Mouse (Mus musculus) lung, postnatal 0 days (tissue): ENCODE results near the gene Galnt16. TPM values are rescaled to one million over a fixed set of nuclear protein-coding genes. Genes with fewer than 3 reads are reported as not detected.

ENCODE experiments used
- ATAC-seq: fragments of 200-750 bp; cut with Nextera tagmentation; 2 replicates; pipeline ENCODE4 v1.8.0; 2017; ENCODE audit warnings: moderate library complexity
- DNase-seq: peaks from one replicate; pipeline ENCODE4 v3.0.0-alpha.2; 2016; ENCODE audit warnings: low spot score
- H3K27ac ChIP-seq: fragments of 300-500 bp; sonication (generic); 2 replicates; pipeline ENCODE4 v1.5.1; 2014; ENCODE audit warnings: antibody characterized with exemption, mild to moderate bottlenecking, low read length, mixed read lengths
- H3K27me3 ChIP-seq: fragments of 300-500 bp; sonication (generic); replicated peaks from 2 replicates; pipeline ENCODE4 v1.6.1; 2014; ENCODE audit warnings: low read length, mixed read lengths; ENCODE audit not compliant: insufficient read depth
- H3K36me3 ChIP-seq: fragments of 300-500 bp; sonication (generic); 2 replicates; pipeline ENCODE4 v1.6.1; 2014; ENCODE audit warnings: low read length, mixed read lengths; ENCODE audit not compliant: insufficient read depth
- H3K4me1 ChIP-seq: fragments of 300-500 bp; sonication (generic); 2 replicates; pipeline ENCODE4 v1.6.1; 2014; ENCODE audit warnings: antibody characterized with exemption, low read depth, low read length, mixed read lengths; ENCODE audit not compliant: insufficient read depth
- H3K4me2 ChIP-seq: fragments of 300-500 bp; sonication (generic); replicated peaks from 2 replicates; pipeline ENCODE4 v1.6.1; 2014; ENCODE audit warnings: low read depth, mild to moderate bottlenecking, low read length, moderate library complexity, mixed read lengths
- H3K4me3 ChIP-seq: fragments of 300-500 bp; sonication (generic); 2 replicates; pipeline ENCODE4 v1.5.1; 2014; ENCODE audit warnings: low read depth, low read length
- H3K9ac ChIP-seq: fragments of 300-500 bp; sonication (generic); replicated peaks from 2 replicates; pipeline ENCODE4 v1.6.1; 2014; ENCODE audit warnings: low read depth, mild to moderate bottlenecking
- H3K9me3 ChIP-seq: fragments of 300-500 bp; sonication (generic); 2 replicates; pipeline ENCODE4 v1.6.1; 2016; ENCODE audit warnings: low read length, mixed read lengths
- CTCF ChIP-seq: IDR thresholded peaks from 2 replicates; pipeline ENCODE4 v1.5.1; 2016; ENCODE audit warnings: antibody characterized with exemption, mild to moderate bottlenecking
- EP300 ChIP-seq: IDR thresholded peaks from 2 replicates; pipeline ENCODE4 v1.6.1; 2016; ENCODE audit warnings: antibody characterized with exemption, mild to moderate bottlenecking, control low read depth
- WGBS: fragments of 180-500 bp; shearing (Covaris S2); extraction: QIAGEN DNeasy Blood & Tissue Kit; methylation state at CpG from one replicate; pipeline ENCODE4 v1.1.7; 2014; 5-methylcytosine and 5-hydroxymethylcytosine counted together
- polyA plus RNA-seq: library from polyadenylated mRNA; unstranded; fragments of >200 nt; fragmentation: Nextera tagmentation; extraction: Ambion mirVana; gene quantifications from 2 replicates; pipeline ENCODE4 v1.2.1, GENCODE M21; 2015

The Galnt16 gene
- polyA plus RNA-seq, 1 experiment from 2014 or later: 5.6 TPM

- H3K4me3 ChIP-seq: no peak overlapping the region
- ATAC-seq: no peak
Measured at GRCm38 (mm10) chr12:80495691-80496090, 22.4 kb upstream of the Galnt16 start.

DNA sequence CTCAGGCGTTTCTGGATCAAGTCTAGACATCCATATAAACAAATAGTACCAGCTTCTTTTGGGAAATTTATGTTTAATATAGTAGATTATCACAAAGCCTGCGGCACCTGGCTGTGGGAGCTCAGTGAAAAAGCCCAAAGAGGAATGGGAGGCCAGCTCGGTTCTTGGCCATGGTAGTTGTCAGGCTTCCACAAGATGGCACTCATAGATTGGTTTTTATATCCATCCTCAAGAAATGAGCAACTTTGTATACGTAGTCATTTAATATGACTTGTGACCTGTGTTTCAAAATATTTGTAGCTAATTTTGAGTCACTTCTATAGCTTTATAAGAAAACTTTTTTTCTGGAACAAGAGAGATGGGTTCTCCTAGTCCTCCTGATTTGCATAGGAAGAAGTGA, 19.7 kb upstream of the Galnt16 start:
- Histone ChIP-seq H3K36me3 (no peaks in the 10 kb centered on the region), H3K4me3 (no peak overlapping the region), H3K27me3 (no peaks in the 10 kb centered on the region), H3K9ac (no peak overlapping the region), H3K27ac (no peak overlapping the region), H3K9me3 (no peaks in the 10 kb centered on the region), H3K4me2 (no peak overlapping the region), H3K4me1 (no peaks in the 10 kb centered on the region)
- 54% methylated on average over 4 of the region's 4 CpGs for WGBS
- ATAC-seq (no peak), DNase-seq (peak; percentile 71)
- peak; percentile 60 for TF ChIP-seq CTCF
- TF ChIP-seq EP300: no peak

More at GRCm38 (mm10) chr12:80495691-80496090, 22.4 kb upstream of the Galnt16 start:
- WGBS: 57% methylated on average over 1 of the region's 1 CpGs
- H3K27ac ChIP-seq: no peak overlapping the region
- no peak for TF ChIP-seq CTCF
- TF ChIP-seq EP300: no peak
- H3K9me3 ChIP-seq: no peaks in the 10 kb centered on the region
- no peak for DNase-seq
- no peaks in the 10 kb centered on the region for H3K27me3 ChIP-seq
- H3K4me1 ChIP-seq: no peaks in the 10 kb centered on the region
- no peak overlapping the region for H3K4me2 ChIP-seq
- peaks cover 7% of the 10 kb centered on the region; the same call in 1 of the 2 replicates for H3K36me3 ChIP-seq
- H3K9ac ChIP-seq: no peak overlapping the region

- H3K9me3 ChIP-seq: no peaks in the 10 kb centered on the region
- no peak overlapping the region for H3K4me3 ChIP-seq
- H3K27me3 ChIP-seq: no peaks in the 10 kb centered on the region
- DNase-seq: no peak
- ATAC-seq: no peak
- H3K36me3 ChIP-seq: no peaks in the 10 kb centered on the region
- H3K4me1 ChIP-seq: no peaks in the 10 kb centered on the region
- H3K27ac ChIP-seq: no peak overlapping the region
- TF ChIP-seq CTCF (no peak), EP300 (no peak)
- 42% methylated on average over 1 of the region's 1 CpGs for WGBS
- H3K4me2 ChIP-seq: no peak overlapping the region
- no peak overlapping the region for H3K9ac ChIP-seq
Measured at GRCm38 (mm10) chr12:80500506-80500905, 17.6 kb upstream of the Galnt16 start.

GRCm38 (mm10) chr12:80504718-80505117, 13.4 kb upstream of the Galnt16 start:
- 60% methylated on average over 5 of the region's 5 CpGs for WGBS
- H3K27ac ChIP-seq: no peak overlapping the region
- no peaks in the 10 kb centered on the region for H3K27me3 ChIP-seq
- H3K36me3 ChIP-seq: no peaks in the 10 kb centered on the region
- no peaks in the 10 kb centered on the region for H3K9me3 ChIP-seq
- H3K9ac ChIP-seq: no peak overlapping the region
- DNase-seq: peak; percentile 75
- ATAC-seq: peak; percentile 62
- no peak overlapping the region for H3K4me2 ChIP-seq
- no peaks in the 10 kb centered on the region for H3K4me1 ChIP-seq
- no peak overlapping the region for H3K4me3 ChIP-seq
- TF ChIP-seq CTCF (no peak), EP300 (no peak)

GRCm38 (mm10) chr12:80507041-80507745, 10.9 kb upstream of the Galnt16 start:
- Histone ChIP-seq H3K36me3 (no peaks in the 10 kb centered on the region), H3K27ac (no peak overlapping the region), H3K4me2 (no peak overlapping the region), H3K4me1 (no peaks in the 10 kb centered on the region), H3K9ac (no peak overlapping the region), H3K27me3 (no peaks in the 10 kb centered on the region), H3K4me3 (no peak overlapping the region), H3K9me3 (no peaks in the 10 kb centered on the region)
- 47% methylated on average over 14 of the region's 14 CpGs for WGBS
- TF ChIP-seq CTCF (no peak), EP300 (no peak)
- DNase-seq (peak; percentile 32), ATAC-seq (no peak; the same call in 1 of the 2 replicates)

DNA sequence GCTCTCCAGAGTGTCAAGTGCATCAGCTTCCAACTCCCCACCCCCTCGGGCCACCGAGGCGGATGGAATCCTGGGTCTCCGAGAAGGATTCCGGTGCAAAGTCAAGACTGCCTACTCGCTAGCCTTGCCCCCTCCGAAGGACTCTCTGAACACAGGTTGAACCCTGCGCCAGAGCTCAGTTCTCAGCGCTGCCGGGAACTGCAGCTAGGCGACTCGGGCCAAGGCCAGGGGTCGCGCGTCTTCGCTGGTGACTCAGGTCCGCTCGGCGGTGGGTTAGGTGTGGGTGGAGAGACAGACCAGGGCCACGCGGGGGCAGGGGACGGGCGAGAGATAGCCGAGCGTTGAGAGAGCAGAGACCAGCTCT, 298 bp downstream of the Galnt16 start:
- ATAC-seq: peak; percentile 13; the same call in 1 of the 2 replicates
- no peak overlapping the region for H3K27ac ChIP-seq
- H3K9me3 ChIP-seq: no peaks in the 10 kb centered on the region
- H3K9ac ChIP-seq: no peak overlapping the region
- H3K4me2 ChIP-seq: peak overlapping the region; percentile 76
- WGBS: under 1% methylated on average over 24 of the region's 25 CpGs
- TF ChIP-seq EP300: no peak
- TF ChIP-seq CTCF: no peak
- peaks cover 41% of the 10 kb centered on the region for H3K27me3 ChIP-seq
- peaks cover 13% of the 10 kb centered on the region for H3K4me1 ChIP-seq
- DNase-seq: no peak
- no peaks in the 10 kb centered on the region for H3K36me3 ChIP-seq
- peak overlapping the region; percentile 47 for H3K4me3 ChIP-seq
